Mouse (Mus musculus) adipocyte (in vitro differentiated cells): ENCODE measurements around the gene Kdsr.
"Not testable (repeated sequence)": the region's sequence is repeated elsewhere in the genome, so short reads cannot be mapped to it uniquely, and the experiment has no call there.

Experiments
- DNase-seq: peaks from one replicate; pipeline ENCODE4 v3.0.0-alpha.2; 2016; ENCODE audit warnings: low spot score

The Kdsr gene

DNA sequence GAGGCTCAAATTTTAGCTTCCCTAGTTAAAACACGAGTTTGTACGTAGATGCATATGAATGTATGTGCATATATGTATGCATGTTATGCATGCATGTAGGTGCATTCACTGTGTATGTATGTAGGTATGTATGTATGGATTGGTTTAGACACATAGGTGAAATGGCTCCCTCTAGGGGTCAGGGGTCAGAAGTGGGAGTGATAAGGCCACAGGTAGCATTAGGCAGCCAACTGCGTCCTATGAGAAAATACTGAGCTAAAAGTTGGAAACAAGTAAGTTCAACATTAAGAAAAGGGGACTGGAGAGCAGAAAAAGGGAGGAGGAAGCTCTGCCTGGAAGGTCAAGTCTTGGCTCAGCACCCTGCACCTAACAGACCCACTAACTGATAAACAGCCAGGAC, 21.4 kb downstream of the Kdsr start:
- no peak for DNase-seq

- DNase-seq = no peak
Measured at GRCm38 (mm10) chr1:106736211-106736610, 23.3 kb downstream of the Kdsr start.

GRCm38 (mm10) chr1:106735586-106735985, 23.9 kb downstream of the Kdsr start:
- peak; percentile 58 for DNase-seq

DNA sequence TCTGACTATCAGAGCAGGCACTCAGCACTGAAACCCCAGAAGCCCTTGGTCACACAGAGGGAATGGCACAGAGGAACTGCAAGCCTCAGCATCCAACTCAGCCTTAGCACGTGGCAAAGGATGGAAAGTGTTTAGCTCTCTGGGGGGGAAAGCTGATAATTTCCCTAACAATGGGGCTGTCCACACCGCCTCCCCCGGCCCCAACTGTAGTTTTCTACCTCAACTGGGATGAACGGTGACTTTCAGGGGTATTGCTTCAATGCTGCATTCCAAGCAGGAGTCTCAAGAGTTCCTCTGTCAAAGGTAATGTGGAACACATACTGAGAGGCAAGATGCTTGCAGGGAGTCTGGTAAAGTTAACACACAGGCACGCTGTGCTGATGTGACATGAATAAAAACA, 37.5 kb downstream of the Kdsr start:
- DNase-seq = no peak

DNA sequence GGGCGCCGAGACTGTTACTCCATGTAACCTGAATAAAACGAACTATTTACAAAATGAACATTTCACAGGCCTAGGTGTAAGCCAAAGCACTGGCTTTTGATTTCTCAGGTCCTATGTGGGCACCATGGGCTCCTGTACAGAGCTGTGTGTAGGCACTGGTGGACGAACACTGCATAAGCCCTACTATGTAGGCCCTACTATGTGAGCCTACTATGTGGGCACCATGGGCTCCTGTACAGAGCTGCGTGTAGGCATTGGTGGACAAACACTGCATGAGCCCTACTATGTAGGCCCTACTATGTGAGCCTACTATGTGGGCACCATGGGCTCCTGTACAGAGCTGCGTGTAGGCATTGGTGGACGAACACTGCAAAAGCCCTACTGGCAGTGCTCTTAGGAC, 41.8 kb downstream of the Kdsr start:
- not testable (repeated sequence) for DNase-seq

DNA sequence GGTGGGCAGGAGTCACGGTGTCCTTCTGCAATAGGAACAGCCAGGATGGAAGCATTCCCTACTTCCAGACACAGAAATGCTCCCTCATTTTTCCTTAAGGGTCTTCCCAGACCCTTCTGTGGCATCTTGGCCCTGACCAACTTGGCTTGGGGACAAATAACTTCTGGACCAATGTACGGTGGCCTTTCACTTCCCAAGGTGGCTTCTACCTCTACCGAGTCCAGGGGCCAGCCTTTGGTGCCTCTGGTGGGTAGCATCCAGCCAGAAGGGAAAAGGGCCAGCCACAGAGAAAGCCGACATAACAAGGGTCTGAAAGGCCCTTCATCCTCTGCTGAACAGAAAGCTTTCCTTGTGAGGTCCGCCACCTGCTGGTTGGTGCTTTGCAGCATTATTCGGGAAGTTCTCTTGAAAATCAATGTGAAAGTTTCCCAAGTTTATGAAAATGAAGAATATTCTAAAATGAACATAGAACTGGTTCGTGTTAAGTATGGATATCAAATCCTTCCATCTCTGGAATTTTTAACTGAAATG, 42.4 kb downstream of the Kdsr start:
- peak; percentile 81 for DNase-seq

- DNase-seq = no peak
Measured at GRCm38 (mm10) chr1:106716141-106716540, 43.4 kb downstream of the Kdsr start.

- DNase-seq = no peak
Measured at GRCm38 (mm10) chr1:106715111-106716083, 44.1 kb downstream of the Kdsr start.

- no peak for DNase-seq
Measured at GRCm38 (mm10) chr1:106714530-106714981, 45.0 kb downstream of the Kdsr start.

DNA sequence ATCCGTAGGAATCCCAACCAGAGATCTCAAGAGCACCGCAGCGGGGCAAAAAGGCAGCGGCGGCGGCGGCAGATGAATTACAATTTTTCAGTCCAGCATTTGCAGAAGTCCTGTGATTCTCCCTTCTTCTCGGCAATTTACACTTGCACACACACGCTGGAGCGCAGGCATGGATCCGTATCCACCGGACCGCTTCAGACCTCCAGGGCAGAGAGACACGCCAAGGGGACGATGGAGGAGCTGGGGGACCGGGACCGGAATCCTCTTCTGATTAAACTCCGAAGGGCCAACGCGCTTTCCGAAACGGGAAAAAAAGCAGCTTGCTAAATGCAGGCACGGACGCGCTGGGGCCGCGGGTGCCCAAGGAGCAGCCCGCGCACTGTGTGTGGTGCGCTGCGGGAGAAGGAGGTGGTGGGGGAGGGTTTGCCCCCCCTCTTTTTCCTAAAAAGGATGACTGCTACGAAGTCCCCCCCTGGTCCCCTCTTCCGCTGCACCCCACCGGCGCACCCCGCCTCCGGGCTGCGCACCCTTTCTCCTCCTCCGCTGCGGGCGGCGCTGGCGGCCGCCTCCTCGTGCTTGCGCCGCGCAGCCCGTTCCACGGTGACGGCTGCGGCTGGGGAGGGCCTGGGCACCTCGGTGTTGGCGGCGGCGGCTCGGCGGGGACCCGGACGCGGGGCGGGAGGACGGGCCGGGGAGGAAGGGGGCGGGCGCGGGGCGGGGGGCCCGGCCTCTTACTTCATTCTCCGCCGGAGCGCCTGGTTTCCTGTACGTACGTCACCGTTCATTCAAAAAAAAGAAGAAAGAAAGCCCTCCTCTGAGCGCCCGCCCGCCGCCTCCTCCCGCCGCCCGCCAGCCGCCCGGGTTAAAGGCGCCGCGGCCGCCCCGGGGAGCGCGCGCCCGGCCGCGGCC, 45.7 kb downstream of the Kdsr start, which contains the start of gene Bcl2:
Bcl2 (minus strand) TSS at position 654 of the 909 bp plus-strand sequence.
- peak; percentile 72 for DNase-seq

GRCm38 (mm10) chr1:106712330-106712729, 47.2 kb downstream of the Kdsr start:
- no peak for DNase-seq

DNA sequence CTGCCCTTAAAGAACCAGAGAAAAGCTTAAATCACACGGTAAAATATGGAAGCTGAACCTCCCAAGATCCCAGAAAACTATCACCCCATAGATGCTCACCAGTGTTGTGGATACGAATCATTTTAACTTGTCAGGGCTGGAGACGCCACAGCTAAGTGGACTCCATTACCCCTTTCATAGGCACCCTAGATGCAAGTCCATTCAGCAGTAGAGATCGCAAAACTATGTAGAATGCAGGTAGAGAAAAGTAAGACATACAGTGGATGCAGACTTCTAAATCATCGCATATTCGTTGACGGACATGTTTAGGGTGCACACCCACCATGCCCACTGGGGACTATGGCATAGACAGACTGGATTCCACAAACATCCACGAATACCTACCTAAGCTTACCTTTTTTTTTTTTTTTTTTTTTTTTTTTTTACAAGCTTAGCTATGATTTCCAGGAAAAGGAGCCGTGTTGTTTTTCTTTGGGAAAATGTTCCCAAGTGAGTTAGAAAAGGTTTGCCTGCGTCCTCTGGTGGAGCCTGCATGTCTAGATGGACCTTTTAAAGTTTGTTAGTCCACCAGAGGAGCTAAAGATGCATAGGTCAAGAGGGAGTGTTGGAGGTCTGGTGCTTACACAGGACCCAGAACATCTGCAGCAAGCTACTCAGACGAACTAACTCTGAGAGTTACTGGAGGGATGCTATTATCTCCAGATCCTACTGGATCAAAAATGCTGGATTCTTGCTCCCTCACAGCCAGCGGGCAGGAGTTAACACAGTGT, 48.0 kb downstream of the Kdsr start:
- DNase-seq = no peak

DNA sequence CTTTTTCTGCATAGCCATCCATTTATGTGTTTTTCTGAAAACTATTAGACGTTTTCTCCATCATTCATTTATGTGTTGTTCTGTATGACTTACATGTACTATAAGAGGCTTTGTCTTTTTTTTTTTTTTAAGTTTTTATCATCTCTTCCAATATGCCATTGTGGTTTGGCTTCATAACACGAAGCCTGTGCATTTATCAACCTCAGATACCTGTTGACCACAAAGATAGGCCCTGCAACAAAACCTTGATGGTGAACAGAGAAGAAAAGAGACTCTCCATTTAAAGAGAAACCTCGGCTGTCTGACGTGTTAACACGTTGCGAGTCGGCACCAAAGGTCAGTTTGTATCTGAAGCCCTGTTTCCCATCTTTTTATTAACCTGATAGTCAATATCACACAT, 49.3 kb downstream of the Kdsr start:
- no peak for DNase-seq

DNA sequence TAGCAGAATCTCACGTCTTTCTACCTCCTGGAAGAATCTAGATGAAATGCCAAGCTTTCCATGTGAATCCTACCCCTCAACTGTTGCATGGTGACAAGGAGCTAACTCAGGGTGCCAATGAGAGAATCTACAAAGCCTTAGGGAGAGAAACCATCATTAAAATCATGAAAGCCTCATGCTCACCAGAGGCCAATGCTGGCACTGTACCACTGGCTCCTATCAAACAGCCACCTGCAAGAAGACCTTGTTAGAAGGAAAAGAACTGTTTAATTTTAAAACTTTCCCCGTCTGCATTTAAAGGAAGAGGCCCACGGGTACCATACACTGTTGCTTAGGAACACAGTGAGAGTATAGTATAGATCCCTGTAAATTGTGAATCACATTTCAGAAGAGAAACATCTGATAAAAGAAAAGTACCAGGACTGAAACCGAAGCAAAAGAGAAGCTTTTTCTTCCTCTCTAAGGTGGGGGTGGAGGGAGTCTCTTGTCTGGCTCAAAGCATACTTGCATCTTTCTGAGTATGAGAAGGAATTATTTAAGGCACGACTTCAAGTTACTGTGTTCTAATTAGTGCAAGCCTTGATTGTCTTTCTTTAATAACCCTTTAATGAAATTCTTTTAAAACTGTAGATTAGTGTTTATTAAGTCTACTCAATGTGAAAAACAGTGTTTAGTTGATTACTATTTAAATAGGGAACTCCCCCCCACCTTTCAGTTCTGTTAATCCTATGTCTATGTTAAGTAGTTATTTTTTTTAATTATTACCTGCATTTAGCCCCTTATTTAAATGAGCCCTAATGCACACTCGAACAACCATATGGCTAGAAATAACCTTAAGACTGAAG, 52.3 kb downstream of the Kdsr start:
- DNase-seq = no peak

GRCm38 (mm10) chr1:106703183-106703582, 56.3 kb downstream of the Kdsr start:
- DNase-seq = no peak

GRCm38 (mm10) chr1:106702471-106703175, 56.9 kb downstream of the Kdsr start:
- no peak for DNase-seq

GRCm38 (mm10) chr1:106700520-106701114, 58.9 kb downstream of the Kdsr start:
- no peak for DNase-seq

GRCm38 (mm10) chr1:106696472-106696871, 63.1 kb downstream of the Kdsr start:
- DNase-seq = no peak

DNA sequence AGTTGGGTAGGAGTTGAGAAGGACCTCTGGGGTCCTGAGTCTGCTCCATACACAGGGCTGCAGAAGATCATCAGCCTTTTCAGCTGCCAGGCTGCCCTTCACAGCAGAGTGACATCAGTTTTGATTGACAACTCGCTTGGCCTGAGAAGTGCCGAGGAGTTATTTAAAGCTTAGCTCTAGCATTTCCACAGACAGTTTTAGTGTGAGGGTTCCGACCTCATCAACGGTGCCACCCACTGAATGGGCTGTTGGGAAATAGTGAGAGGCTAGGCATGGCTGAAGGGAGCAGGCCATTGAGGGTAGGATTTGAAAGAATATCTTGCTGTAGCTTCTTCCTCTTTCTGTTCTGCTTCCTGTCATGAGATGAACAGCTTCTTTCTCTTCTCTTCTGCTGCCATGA, 63.9 kb downstream of the Kdsr start:
- peak; percentile 52 for DNase-seq
